Mouse (Mus musculus) megakaryocyte-erythroid progenitor cell, adult 5-6 weeks (primary cell): ENCODE measurements around the gene Atp5f1. TPM values are rescaled to one million over a fixed set of nuclear protein-coding genes. Genes with fewer than 3 reads are reported as not detected.

Source experiments
- ATAC-seq: replicated peaks from 2 replicates; pipeline ENCODE4 v1.8.0; 2016; ENCODE audit warnings: mild to moderate bottlenecking, inconsistent platforms; ENCODE audit not compliant: severe bottlenecking, poor library complexity, low FRiP score, low TSS enrichment
- total RNA-seq, 2 experiments: library from RNA; stranded (forward) in 1 of 2; stranded (reverse) in 1 of 2; fragments of 200-1000, 215-1000 nt in 1 of 2; fragments of >200 nt in 1 of 2; fragmentation: Nextera tagmentation in 1 of 2; gene quantifications; 2 replicates each; pipeline ENCODE4 v1.2.3; 2014 to 2017

Gene Atp5f1
- total RNA-seq, 2 experiments from 2014 or later = 381 to 527 TPM

DNA sequence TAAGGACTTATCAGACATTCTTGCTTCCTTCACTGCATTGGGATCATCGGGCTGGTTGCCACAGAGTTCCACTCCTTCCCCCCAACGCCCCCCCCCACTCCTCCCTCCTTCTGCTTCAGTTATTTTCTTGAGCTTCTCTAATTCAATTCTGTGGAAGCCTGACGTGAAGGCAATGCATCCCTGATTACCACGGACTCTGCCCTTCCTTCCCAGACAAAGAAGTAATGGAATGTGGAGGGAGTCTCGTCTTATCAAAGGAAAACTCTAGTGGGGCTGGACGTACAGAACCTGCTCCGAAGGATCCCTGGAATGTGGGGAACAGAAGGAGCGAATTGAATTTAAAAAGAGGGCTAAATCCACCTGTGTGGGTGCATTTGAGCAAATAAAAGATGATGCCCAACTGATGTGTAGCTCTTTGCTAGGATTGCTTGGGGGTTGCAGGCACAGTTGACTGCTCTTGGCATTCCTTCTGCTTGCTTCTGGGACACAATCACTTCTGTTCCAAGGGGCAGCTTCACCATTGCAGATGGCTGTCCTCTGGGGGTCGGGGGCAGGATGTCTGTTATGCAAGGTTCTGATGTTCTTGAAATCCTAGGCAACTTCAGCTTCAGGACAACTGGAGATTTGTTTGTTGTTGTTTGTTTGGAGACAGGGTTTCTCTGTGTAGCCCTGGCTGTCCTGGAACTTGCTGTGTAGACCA is 51.8 kb downstream of the Atp5f1 start:
- ATAC-seq = no peak

DNA sequence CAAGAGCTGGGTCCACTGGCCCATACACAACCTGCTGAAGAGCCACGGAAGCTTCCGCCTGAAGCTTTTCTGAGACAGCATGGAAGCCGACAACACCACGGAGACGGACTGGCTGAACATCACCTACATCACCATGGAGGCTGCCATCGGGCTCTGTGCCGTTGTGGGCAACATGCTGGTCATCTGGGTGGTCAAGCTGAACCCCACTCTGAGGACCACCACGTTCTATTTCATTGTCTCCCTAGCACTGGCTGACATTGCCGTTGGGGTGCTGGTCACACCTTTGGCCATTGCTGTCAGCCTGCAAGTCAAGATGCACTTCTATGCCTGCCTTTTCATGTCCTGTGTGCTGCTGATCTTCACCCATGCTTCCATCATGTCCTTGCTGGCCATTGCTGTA is 55.2 kb downstream of the Atp5f1 start:
- no peak for ATAC-seq

DNA sequence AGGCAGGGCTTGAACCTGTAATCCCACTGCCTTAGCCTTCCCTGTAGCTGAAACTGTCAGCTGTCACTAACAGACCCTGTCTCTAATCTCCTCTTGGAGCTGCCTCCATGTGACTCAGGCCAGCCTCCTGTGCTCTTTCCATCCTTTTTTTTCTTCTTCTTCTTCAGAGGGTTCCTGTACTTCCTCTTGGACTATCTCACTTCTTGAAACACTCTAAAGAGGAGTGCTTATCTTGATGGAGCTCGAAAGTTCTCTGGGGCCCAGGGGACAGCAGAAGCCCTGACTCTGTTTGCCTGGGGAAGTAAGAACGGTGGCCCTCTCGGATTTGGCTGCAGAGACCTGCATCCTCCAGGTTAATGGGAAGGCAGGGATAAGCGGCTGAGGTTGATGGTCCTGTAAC is 55.7 kb downstream of the Atp5f1 start:
- ATAC-seq = no peak

DNA sequence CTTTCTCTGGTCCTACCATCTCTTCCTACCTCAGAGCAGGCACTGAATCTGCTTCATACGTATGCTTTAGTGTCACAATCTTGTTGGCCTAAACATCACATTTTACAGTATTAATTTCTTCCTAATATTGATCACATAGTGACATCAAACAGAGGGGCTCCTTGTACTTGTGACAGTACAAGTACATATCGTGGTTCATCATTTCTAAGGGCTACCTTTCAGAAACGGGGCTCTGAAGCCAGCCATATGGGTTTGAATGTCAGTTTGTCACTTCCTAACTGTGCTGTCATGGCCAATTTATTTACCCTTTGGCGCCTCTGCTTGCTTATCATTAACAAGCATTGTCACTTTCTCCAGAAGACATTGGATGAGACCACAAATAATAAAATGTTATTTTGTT is 58.4 kb downstream of the Atp5f1 start:
- no peak for ATAC-seq

DNA sequence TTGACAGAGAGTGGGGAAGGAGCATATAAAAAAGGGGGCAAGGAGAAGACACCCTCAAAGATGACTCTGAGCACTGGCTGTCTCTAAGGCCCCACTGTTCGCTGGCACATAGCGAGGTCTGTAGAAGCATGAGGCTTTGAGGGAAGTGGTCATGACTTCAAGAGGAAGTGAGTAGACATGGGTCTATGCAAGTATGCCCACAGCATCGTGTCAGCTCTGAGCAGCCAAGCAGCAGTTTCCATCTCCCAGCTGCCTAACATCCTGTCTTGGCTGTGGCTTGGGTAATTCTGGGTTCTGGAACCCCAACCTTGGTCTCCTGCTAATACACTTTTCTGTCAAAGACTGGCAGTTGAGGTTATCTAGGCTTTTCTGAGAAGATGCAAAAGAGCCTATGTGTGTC is 59.2 kb downstream of the Atp5f1 start:
- no peak for ATAC-seq

DNA sequence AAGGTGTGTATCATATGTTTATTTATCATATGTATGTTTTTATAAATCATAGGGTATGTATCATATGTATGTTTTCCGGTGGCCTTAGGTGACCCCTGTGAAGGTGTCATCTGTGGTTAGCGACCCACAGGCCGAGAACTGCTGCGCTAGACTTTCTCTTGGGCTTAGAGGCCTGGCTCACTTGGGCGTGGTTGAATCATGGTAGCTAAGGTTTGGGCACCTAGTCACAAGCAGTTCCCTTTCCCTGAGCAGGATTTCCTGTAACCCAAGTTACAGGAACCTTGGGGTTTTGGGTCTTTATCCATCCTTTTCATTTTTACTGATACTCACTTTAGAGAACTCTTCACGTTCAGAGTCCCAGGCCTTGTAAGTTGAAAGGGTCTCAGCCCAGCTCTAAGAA is 59.6 kb downstream of the Atp5f1 start:
- no peak for ATAC-seq

DNA sequence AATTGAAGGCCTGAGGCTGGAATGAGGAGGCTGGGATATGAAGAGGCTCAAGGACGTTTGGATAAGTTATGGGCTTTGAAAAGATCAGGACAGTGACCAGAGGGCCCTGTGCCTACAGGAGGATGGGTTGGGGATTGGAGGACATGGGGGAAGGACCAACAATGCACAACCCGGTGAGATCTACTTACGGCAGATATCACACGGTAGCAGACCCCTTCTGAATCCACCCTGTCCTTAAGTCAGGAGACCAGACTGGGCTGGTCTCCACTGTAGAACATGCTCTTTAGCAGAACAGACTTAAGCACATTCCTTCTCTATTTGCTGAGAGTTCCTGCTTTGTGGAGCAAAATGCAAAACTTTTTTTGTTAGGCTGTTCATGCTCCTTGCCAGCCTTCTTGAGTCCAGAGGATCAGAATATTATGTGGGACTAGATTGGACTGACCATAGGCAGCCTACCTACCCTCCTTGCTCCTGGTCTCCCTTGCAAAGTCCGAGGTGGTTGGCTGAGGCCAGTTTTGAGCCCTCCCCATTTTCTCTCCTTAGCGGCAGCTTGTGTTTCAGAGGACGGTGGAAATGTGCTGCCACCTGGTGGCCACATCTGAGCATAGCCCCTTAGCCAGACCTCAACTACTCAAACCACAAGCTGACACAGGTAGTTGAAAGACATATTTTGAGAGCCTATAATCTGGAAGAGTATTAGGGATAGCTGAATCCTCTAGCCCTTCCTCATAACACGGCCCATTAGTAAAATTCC is 60.3 kb downstream of the Atp5f1 start:
- ATAC-seq = peak; percentile 69

DNA sequence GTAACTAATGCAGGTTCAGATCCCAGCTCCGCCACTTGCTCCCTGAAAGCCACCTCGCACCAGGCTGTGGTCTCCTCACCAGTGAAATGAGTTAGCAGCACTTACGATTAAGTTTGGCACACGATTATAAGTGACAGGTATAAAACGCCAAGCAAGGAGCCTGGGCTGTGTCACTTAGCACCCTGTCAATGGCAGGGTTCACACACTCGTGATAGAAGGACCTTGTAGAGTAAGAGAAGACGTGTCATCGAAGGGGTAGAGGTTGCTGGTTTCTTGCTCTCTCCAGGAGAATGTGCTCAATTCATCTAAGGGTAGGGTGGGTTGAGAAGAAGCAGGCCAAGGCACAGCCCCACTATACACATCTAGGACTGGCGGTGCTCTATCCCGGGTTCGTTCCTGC is 61.0 kb downstream of the Atp5f1 start:
- ATAC-seq = no peak

DNA sequence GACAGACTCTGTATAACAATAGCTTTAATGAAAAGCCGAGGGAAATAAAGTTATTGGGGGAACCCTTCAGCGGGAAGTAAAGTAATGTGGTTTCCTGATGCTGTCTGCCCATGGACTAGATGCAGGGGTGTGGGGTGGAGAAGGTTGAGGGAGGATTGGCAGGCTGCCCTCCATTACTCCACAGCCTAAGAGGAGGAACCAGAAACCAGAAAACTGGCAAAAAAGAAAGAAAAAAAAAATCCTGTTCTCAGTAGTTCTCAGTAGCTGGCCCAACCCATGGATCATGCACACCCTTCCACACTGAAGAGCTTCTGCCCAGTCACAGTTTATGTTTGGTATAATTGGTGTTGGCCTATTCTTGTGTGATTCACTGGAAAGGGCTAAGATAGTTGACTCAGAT is 61.6 kb downstream of the Atp5f1 start:
- no peak for ATAC-seq

DNA sequence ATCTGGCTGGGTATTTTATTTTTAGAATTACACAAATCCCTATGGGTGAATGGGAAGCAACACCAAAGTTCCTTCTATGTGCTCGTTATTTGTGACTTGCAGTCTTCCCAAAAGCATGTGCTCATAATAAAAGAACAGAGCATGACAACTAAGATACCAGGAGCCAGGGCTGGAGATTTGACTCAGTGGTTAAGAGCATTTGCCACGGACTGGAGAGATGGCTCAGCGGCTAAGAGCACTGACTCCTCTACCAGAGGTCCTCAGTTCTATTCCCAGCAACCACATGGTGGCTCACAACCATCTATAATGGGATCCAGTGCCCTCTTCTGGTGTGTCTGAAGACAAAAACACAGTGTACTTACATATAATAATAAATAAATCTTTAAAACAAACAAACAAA is 63.1 kb downstream of the Atp5f1 start:
- no peak for ATAC-seq

DNA sequence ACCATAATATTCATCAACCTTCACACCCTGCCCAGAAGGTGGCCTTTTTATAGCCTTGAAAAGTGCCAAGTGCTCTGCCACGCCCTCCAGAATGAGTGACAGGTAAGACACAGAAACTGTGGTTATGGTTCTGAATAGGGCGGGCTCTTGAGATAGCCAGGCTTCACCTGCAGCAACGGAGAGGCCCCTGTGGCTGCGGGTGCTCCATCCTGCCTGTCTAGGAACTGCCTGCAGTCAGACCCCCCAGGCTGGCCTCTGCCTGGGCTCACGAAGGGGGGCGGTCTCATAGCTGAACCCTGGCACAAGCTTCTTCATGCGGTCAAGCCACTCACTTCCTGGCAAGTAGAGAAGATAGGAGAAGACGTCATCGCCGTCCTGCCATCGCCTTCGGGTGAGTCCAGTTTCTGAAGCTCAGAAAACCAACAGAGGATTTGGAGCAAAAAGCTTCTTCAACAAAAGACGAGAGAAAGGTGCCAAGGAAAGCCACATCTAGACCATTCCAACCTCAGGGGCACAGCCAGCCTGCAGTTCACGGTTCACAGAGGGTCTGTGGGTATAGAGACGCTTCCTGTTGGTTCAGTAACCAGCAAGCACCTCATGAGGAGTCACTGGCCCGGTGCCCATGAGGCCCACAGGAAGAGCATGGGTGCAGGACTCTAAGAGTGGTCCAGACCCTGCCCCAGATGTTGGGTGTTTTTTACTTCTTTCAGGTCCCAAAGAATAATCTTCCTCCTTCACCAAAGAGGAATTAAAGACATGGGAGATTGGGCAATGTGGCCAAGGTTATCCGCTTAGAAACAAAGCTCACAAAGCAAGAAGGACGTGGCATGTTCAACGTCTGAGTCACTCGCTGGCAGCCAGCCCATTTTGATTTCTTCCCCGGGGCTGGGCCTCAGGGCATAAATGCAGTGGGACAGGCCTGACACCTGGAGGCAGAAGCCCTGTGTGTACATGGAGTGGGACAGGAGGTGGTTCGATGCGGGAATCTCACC is 65.0 kb downstream of the Atp5f1 start:
- ATAC-seq = peak; percentile 33

DNA sequence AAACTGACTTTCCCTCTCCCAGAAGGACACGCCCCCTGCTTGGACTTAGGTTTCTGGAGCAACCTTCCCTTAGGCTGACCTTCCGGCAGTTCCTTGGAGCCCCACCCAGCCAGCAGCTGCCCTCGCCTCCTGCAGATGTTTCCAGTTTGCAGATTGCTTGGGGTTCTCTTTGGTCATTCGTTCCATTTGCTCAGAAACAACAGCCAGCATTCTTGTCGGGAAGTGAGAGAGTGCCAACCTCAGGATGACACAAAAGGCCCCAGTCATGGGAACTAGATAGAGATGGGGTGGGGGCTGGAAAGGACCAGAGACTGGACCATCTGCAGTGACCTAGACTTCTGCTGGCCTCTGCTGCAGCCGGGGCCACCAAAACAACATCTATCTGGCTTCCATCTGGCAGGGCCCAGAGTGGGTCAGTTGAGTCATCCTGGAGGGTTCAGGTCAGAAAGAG is 65.9 kb downstream of the Atp5f1 start:
- no peak for ATAC-seq

Other genes with a start within 250 kb of the Atp5f1 start
- 70.6 and 73.8 TPM in 2 replicates for gene Rap1a, start 158.8 kb downstream of the Atp5f1 start, total RNA-seq (2014; fragmentation: Nextera tagmentation)
- 91.7 and 119 TPM in 2 replicates for gene Rap1a, start 158.8 kb downstream of the Atp5f1 start, total RNA-seq (2017)
- gene Adora3, start 89.2 kb downstream of the Atp5f1 start, total RNA-seq (2014; fragmentation: Nextera tagmentation) = not detected in 2 replicates
- not detected in 2 replicates for gene Adora3, start 89.2 kb downstream of the Atp5f1 start, total RNA-seq (2017)
- gene Tmigd3, start 89.2 kb downstream of the Atp5f1 start, total RNA-seq (2014; fragmentation: Nextera tagmentation) = not detected in 2 replicates
- gene Tmigd3, start 89.2 kb downstream of the Atp5f1 start, total RNA-seq (2017) = not detected in 2 replicates
- 0.35 and 2.8 TPM in 2 replicates for gene I830077J02Rik, start 27.4 kb downstream of the Atp5f1 start, total RNA-seq (2014; fragmentation: Nextera tagmentation)
- gene I830077J02Rik, start 27.4 kb downstream of the Atp5f1 start, total RNA-seq (2017) = 0.52 and 8.0 TPM in 2 replicates
- 77.7 and 84.6 TPM in 2 replicates for gene Wdr77, start 730 bp downstream of the Atp5f1 start, total RNA-seq (2014; fragmentation: Nextera tagmentation)
- 37.0 and 37.9 TPM in 2 replicates for gene Wdr77, start 730 bp downstream of the Atp5f1 start, total RNA-seq (2017)
- 5.9 and 7.8 TPM in 2 replicates for gene Ovgp1, start 13.6 kb upstream of the Atp5f1 start, total RNA-seq (2014; fragmentation: Nextera tagmentation)
- 2.4 and 7.4 TPM in 2 replicates for gene Ovgp1, start 13.6 kb upstream of the Atp5f1 start, total RNA-seq (2017)
- gene Pifo, start 54.5 kb upstream of the Atp5f1 start, total RNA-seq (2014; fragmentation: Nextera tagmentation) = not detected in 2 replicates
- gene Pifo, start 54.5 kb upstream of the Atp5f1 start, total RNA-seq (2017) = not detected in 2 replicates
- not detected in 2 replicates for gene Chil5, start 72.7 kb upstream of the Atp5f1 start, total RNA-seq (2014; fragmentation: Nextera tagmentation)
- gene Chil5, start 72.7 kb upstream of the Atp5f1 start, total RNA-seq (2017) = not detected in 2 replicates
- gene Chia1, start 153.1 kb upstream of the Atp5f1 start, total RNA-seq (2014; fragmentation: Nextera tagmentation) = not detected in 2 replicates
- not detected in 2 replicates for gene Chia1, start 153.1 kb upstream of the Atp5f1 start, total RNA-seq (2017)
- gene Chil3, start 207.5 kb upstream of the Atp5f1 start, total RNA-seq (2014; fragmentation: Nextera tagmentation) = 47.1 TPM in 1 of 2 replicates, not detected in the other
- 3.2 and 10.7 TPM in 2 replicates for gene Chil3, start 207.5 kb upstream of the Atp5f1 start, total RNA-seq (2017)